Mouse (Mus musculus) embryonic fibroblast, embryonic 13.5 days (primary cell): ENCODE measurements around the gene Ccdc85b.

Experiments
- CTCF ChIP-seq: IDR thresholded peaks from 2 replicates; pipeline ENCODE4 v1.5.1; 2011; ENCODE audit warnings: mild to moderate bottlenecking, control low read depth, low read length, moderate library complexity, borderline replicate concordance; ENCODE audit not compliant: insufficient read depth
- POLR2A ChIP-seq: IDR thresholded peaks from 2 replicates; pipeline ENCODE4 v1.6.1; 2011; ENCODE audit warnings: low read depth, mild to moderate bottlenecking, control low read depth, low read length, moderate library complexity

GRCm38 (mm10) chr19:5490898-5491708, 33.4 kb upstream of the Ccdc85b start:
- TF ChIP-seq CTCF (no peak), POLR2A (peak; percentile 92)
